Mouse (Mus musculus): Measurements from ENCODE around the gene Adamts3.

Gene Adamts3

GRCm38 (mm10) chr5:89709459-89709858, 173.7 kb downstream of the Adamts3 start:
- no peak for DNase-seq (ENCODE audit: low read depth)

GRCm38 (mm10) chr5:89704264-89704663, 178.9 kb downstream of the Adamts3 start:
- no peak for DNase-seq (ENCODE audit: low read depth)

GRCm38 (mm10) chr5:89701241-89702007, 181.7 kb downstream of the Adamts3 start:
- no peak for DNase-seq (ENCODE audit: low read depth)

GRCm38 (mm10) chr5:89687826-89688225, 195.3 kb downstream of the Adamts3 start:
- no peak for DNase-seq (ENCODE audit: low read depth)

GRCm38 (mm10) chr5:89679871-89680536, 203.1 kb downstream of the Adamts3 start:
- peak; percentile 65 for DNase-seq (ENCODE audit: low read depth)

- no peak for DNase-seq (ENCODE audit: low read depth)
These were observed 205.0 kb downstream of the Adamts3 start for GRCm38 (mm10) chr5:89678148-89678547.

- DNase-seq (ENCODE audit: low read depth), result no peak
These were observed 208.9 kb downstream of the Adamts3 start for GRCm38 (mm10) chr5:89674066-89674848.

- no peak for DNase-seq (ENCODE audit: low read depth)
These were observed 210.2 kb downstream of the Adamts3 start for GRCm38 (mm10) chr5:89672950-89673349.

- DNase-seq (ENCODE audit: low read depth), result no peak
These were observed 228.8 kb downstream of the Adamts3 start for GRCm38 (mm10) chr5:89654327-89654726.

GRCm38 (mm10) chr5:89653862-89654261, 229.3 kb downstream of the Adamts3 start:
- DNase-seq (ENCODE audit: low read depth), result no peak

GRCm38 (mm10) chr5:89646940-89647339, 236.2 kb downstream of the Adamts3 start:
- DNase-seq (ENCODE audit: low read depth), result no peak

GRCm38 (mm10) chr5:89635434-89635833, 247.7 kb downstream of the Adamts3 start:
- DNase-seq (ENCODE audit: low read depth), result no peak

GRCm38 (mm10) chr5:89631599-89631998, 251.5 kb downstream of the Adamts3 start:
- DNase-seq (ENCODE audit: low read depth), result no peak

Data from naive thymus-derived CD4-positive, alpha-beta T cell, adult 2 months (primary cell).